Mouse (Mus musculus): Measurements from ENCODE around the gene Klf12. TPM values are rescaled to one million over a fixed set of nuclear protein-coding genes. Genes with fewer than 3 reads are reported as not detected.

Gene Klf12
- polyA plus RNA-seq (2012; rRNA removed), result 33.0 and 57.7 TPM in 2 replicates

DNA sequence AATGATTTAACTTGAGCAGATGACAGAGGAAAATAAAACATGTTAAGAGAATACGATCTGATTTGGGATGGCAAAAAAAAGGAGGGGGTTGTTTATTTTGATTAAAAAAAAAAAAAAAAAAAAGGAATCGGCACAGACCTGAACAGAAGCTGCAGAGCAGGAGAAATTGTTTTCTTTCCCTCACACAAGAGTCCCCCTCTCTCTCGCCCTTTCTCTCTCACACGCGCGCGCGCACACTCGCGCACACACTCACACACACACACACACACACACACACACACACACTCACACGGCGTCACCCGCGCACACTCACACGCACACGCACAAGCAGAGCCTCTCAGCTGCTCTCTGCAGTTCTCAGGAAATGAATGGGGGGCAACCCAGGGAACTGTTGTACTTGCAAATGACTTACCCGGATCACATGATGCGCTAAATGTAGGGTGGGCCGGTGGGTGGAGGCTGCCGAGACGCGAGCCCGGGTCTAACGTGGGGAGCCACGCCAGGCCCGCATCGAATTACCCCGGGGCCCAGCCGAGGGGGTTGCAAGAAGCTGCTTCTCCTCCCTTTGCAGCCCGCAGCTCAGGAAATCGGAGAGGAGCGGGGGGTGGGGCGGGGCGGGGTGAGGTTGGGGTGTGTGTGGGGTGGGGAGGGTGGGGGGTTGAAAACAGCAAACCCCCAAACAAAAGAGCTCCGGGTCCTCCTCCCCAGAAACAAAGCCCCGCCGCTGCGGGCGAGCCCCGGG lies at the start of gene Klf12:
Gene Klf12 (minus strand): TSS at position 561 of the 742 bp plus-strand sequence.
- peak; percentile 98 for DNase-seq (ENCODE audit: low read depth)
- peak; percentile 15; the same call in 1 of the 2 replicates for TF ChIP-seq POLR2A (IDR thresholded peaks at IDR 0.05; ENCODE audit: borderline replicate concordance, extremely low read depth, insufficient read depth, insufficient read length, poor library complexity, severe bottlenecking)
- no peak for TF ChIP-seq CTCF (IDR thresholded peaks at IDR 0.05; ENCODE audit: borderline replicate concordance, extremely low read depth, insufficient read depth, insufficient read length)

DNA sequence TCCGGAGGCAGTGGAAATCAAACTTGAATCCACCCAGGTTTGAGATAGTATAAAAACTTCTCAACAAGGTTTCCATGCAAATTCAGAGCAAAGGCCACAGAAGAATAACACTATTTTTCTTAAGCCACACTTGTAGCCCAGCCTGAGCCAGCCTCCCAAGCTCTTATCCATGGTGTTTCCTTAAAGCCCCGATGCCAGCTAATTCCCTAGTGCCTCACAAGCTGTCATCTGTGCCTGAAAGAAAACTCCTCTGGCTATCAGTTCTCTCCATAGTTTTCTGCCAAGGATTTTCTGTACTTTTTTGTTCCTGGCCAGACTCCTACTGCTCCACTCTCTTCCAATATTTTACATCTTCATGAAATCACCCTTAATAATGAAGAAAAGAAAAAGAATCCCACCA lies 48.9 kb upstream of the Klf12 start:
- no peak for TF ChIP-seq CTCF (IDR thresholded peaks at IDR 0.05; ENCODE audit: borderline replicate concordance, extremely low read depth, insufficient read depth, insufficient read length)
- no peak for TF ChIP-seq POLR2A (IDR thresholded peaks at IDR 0.05; ENCODE audit: borderline replicate concordance, extremely low read depth, insufficient read depth, insufficient read length, poor library complexity, severe bottlenecking)
- DNase-seq (ENCODE audit: low read depth), result peak; percentile 40

DNA sequence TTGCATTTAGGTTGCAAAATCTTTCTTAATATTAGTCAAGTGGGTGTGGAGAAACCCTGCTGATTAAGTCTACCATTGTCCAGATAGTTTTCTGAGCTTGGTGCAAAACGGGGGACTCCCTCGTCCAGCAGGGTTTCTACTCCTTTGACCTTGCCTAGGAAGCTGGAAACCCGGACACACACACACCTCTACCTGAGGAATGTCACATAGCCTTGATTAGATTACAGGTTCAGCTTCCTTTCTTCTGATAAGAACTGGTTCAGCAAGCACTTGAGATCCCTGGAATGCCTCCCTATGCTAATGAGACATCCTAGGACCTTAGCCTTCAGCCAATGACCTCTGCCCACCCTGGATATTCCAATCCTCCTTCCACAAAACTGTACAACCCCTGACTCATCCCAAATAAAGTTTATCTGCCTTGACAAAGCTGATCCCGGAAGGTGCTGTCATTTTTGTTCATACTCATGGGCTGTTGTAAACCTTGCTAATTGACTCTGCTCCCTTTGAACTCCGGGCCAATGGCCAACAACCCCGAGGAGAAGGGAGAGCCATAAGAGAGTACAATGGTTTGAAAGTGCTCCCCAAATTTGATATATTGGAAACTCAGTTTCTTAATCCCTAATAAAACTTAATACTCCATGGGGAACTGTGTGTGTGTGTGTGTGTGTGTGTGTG lies 44.3 kb upstream of the Klf12 start:
- TF ChIP-seq POLR2A (IDR thresholded peaks at IDR 0.05; ENCODE audit: borderline replicate concordance, extremely low read depth, insufficient read depth, insufficient read length, poor library complexity, severe bottlenecking) (no peak), CTCF (IDR thresholded peaks at IDR 0.05; ENCODE audit: borderline replicate concordance, extremely low read depth, insufficient read depth, insufficient read length) (no peak)

DNA sequence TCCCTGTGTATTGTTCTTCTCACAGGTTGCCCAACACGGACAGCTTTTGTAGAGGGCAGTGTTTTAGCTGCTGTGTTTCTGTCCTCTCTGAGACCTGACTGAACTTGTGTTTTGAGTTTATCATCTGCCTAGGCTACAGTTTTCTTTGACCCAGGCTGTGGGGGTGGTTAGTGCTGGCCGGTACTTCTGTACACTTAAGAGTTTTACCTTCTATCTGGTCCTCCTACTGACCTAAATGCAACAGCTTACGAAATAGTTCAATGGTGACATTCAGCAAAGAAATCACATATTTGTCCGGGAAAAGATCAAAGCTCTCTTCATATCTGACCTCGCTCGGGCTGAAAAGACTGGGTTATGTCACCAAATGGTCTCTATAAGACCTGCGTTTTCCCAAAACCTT lies 39.8 kb upstream of the Klf12 start:
- no peak for DNase-seq (ENCODE audit: low read depth)
- TF ChIP-seq POLR2A (IDR thresholded peaks at IDR 0.05; ENCODE audit: borderline replicate concordance, extremely low read depth, insufficient read depth, insufficient read length, poor library complexity, severe bottlenecking), result no peak
- TF ChIP-seq CTCF (IDR thresholded peaks at IDR 0.05; ENCODE audit: borderline replicate concordance, extremely low read depth, insufficient read depth, insufficient read length), result no peak

More for the DNA sequence above, 44.3 kb upstream of the Klf12 start:
- DNase-seq (ENCODE audit: low read depth), result no peak

DNA sequence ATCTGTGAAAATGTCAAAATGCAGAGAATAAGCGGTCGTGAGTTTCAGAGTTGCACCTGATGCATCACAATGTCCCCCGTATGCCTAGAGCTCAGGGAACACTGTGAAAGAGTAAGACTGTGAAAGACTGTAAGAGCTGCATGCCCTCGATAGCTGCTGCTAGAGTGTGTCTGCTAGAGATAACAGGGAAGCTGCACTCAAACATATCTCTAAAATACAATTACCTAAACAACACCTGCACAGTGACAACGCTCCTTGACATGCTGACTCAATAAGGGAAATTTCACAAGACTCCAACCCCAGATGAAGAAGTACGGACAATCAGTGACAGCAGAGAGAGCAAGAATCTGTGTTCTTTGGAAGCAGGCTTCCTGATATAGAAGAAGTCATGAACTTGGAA lies 37.5 kb upstream of the Klf12 start:
- no peak for TF ChIP-seq POLR2A (IDR thresholded peaks at IDR 0.05; ENCODE audit: borderline replicate concordance, extremely low read depth, insufficient read depth, insufficient read length, poor library complexity, severe bottlenecking)
- TF ChIP-seq CTCF (IDR thresholded peaks at IDR 0.05; ENCODE audit: borderline replicate concordance, extremely low read depth, insufficient read depth, insufficient read length), result no peak
- DNase-seq (ENCODE audit: low read depth), result no peak

DNA sequence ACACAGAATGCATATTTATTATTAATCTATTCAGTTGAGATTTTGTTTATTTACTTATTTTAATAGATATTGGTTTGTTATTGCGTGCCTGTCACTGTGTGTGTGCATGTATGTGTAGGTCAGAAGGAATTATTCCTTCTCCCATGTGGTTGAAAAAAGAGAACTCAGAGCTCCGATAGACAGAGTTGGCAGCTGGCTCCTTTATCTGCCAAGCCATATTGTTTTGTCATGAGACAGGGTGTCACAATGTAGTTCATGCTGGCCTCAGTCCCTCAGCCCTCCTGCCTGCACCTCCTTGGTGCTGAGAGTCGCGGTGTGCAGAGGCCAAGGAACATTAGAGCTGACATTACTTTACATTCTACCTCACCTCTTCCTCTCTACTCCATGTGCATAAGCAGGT lies 32.3 kb upstream of the Klf12 start:
- DNase-seq (ENCODE audit: low read depth), result peak; percentile 6
- TF ChIP-seq CTCF (IDR thresholded peaks at IDR 0.05; ENCODE audit: borderline replicate concordance, extremely low read depth, insufficient read depth, insufficient read length) (no peak), POLR2A (IDR thresholded peaks at IDR 0.05; ENCODE audit: borderline replicate concordance, extremely low read depth, insufficient read depth, insufficient read length, poor library complexity, severe bottlenecking) (no peak)

DNA sequence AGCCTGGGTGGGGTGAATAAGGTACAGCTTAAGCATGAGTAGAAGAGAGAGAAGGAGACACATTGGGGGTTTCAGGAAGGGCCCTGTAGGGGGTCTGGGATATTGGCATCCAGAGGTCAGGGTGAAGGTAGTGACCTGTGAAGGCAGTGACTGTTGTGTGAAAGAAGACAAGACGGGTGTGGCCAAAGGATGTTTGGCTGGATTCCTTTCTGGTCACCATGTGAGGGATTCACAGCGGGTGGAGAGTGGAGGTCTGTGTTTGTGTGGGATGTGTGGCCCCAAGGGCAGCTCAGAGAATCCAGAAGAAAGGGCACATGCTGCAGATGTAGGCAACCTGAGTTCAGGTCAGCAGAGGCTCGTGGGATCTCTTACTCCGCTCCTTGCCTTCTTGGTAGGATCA lies 29.6 kb upstream of the Klf12 start:
- DNase-seq (ENCODE audit: low read depth), result no peak
- TF ChIP-seq POLR2A (IDR thresholded peaks at IDR 0.05; ENCODE audit: borderline replicate concordance, extremely low read depth, insufficient read depth, insufficient read length, poor library complexity, severe bottlenecking) (no peak), CTCF (IDR thresholded peaks at IDR 0.05; ENCODE audit: borderline replicate concordance, extremely low read depth, insufficient read depth, insufficient read length) (no peak)

DNA sequence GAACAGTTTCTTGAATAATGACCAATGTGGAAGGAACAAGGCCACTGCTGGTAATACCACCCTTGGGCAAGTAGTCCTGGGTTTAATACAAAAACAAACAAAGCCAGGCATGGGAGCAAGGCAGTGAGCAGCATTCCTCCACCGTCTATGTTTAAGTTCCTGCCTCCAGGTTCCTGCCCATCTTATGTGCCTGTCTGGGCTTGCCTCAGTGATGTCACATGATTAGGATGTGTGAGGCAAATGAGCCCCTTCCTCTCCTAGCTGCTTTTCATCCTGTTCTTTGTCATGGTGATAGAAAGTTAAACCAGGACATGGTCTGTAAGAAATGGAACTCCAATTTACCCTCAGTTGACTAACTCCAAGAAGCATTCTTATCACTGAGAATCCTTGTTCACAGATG lies 16.4 kb upstream of the Klf12 start:
- no peak for TF ChIP-seq POLR2A (IDR thresholded peaks at IDR 0.05; ENCODE audit: borderline replicate concordance, extremely low read depth, insufficient read depth, insufficient read length, poor library complexity, severe bottlenecking)
- TF ChIP-seq CTCF (IDR thresholded peaks at IDR 0.05; ENCODE audit: borderline replicate concordance, extremely low read depth, insufficient read depth, insufficient read length), result no peak
- DNase-seq (ENCODE audit: low read depth), result no peak

DNA sequence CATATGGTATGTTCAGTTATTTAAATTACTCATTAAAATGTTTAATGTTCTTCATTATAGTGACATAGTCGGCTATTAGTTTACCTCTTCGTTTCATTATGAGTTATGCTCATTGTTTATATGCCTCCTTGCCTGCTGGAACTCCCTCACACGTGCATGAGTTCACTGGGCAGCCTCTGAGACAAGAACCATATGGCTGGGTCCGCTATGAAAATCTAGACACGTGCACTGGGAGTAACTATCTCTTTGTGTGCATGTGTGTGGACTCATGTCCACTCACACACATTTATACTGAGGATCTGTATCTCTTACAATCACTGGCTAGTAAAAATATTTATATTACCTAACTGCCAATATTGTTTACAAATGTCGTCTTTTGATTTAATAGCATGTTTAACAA lies 14.4 kb upstream of the Klf12 start:
- TF ChIP-seq POLR2A (IDR thresholded peaks at IDR 0.05; ENCODE audit: borderline replicate concordance, extremely low read depth, insufficient read depth, insufficient read length, poor library complexity, severe bottlenecking), result no peak
- no peak for DNase-seq (ENCODE audit: low read depth)

DNA sequence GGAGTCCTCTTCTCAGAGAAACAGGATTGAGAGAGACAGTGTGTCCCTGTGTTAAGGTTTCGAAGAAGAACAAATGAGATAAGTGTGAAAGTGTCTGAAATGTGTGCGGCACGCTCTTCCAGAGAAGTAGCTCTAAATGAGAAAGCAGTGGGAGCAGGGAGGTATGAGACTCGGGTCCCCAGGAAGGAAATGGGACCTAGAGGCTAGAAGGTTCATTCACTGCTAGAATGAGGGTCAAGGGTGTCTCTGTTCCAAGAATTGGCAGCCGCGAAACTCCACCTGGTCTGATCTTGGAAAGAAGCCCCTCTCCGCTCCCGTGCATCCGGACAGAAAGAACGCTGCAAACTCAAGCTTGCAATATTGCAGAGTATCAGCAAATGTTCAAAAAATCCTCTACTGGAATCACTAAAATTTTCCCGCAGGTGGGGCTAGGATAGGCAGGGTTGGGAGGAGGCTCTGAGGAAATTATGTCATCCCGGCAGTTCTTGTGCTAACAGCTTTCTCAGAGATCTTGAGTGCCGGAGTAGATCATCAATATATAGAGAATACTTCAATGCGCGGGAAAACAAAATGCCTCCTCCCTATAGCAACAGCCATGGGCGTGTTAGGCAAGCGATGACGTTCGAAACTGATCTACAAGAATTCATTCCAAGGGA lies 2.2 kb upstream of the Klf12 start:
- no peak for TF ChIP-seq CTCF (IDR thresholded peaks at IDR 0.05; ENCODE audit: borderline replicate concordance, extremely low read depth, insufficient read depth, insufficient read length)
- no peak for TF ChIP-seq POLR2A (IDR thresholded peaks at IDR 0.05; ENCODE audit: borderline replicate concordance, extremely low read depth, insufficient read depth, insufficient read length, poor library complexity, severe bottlenecking)
- peak; percentile 58 for DNase-seq (ENCODE audit: low read depth)
